Mouse (Mus musculus): ENCODE data around the gene Cog4. TPM values are rescaled to one million over a fixed set of nuclear protein-coding genes. Genes with fewer than 3 reads are reported as not detected.

Gene Cog4
- polyA plus RNA-seq, 1 experiment from 2014 or later = 56.1 TPM

Other genes with a start within 250 kb of the Cog4 start
- 25.8 and 27.1 TPM in 2 replicates for gene Vac14, start 228.0 kb upstream of the Cog4 start, polyA plus RNA-seq (2014; fragmentation: Nextera tagmentation; extraction: Ambion mirVana)
- 16.5 and 20.1 TPM in 2 replicates for gene Mtss1l, start 125.1 kb upstream of the Cog4 start, polyA plus RNA-seq (2014; fragmentation: Nextera tagmentation; extraction: Ambion mirVana)
- 2.2 and 4.2 TPM in 2 replicates for gene Il34, start 40.7 kb upstream of the Cog4 start, polyA plus RNA-seq (2014; fragmentation: Nextera tagmentation; extraction: Ambion mirVana)
- gene Sf3b3, start 187 bp downstream of the Cog4 start, polyA plus RNA-seq (2014; fragmentation: Nextera tagmentation; extraction: Ambion mirVana) = 98.5 and 111 TPM in 2 replicates
- 5.5 and 5.7 TPM in 2 replicates for gene Fuk, start 55.9 kb downstream of the Cog4 start, polyA plus RNA-seq (2014; fragmentation: Nextera tagmentation; extraction: Ambion mirVana)
- gene St3gal2, start 73.3 kb downstream of the Cog4 start, polyA plus RNA-seq (2014; fragmentation: Nextera tagmentation; extraction: Ambion mirVana) = 12.5 and 16.1 TPM in 2 replicates
- gene Ddx19a, start 151.2 kb downstream of the Cog4 start, polyA plus RNA-seq (2014; fragmentation: Nextera tagmentation; extraction: Ambion mirVana) = 15.8 and 16.7 TPM in 2 replicates
- 7.0 and 7.2 TPM in 2 replicates for gene Ddx19b, start 185.2 kb downstream of the Cog4 start, polyA plus RNA-seq (2014; fragmentation: Nextera tagmentation; extraction: Ambion mirVana)
- gene Aars, start 186.5 kb downstream of the Cog4 start, polyA plus RNA-seq (2014; fragmentation: Nextera tagmentation; extraction: Ambion mirVana) = 61.8 and 64.7 TPM in 2 replicates
- gene Exosc6, start 209.7 kb downstream of the Cog4 start, polyA plus RNA-seq (2014; fragmentation: Nextera tagmentation; extraction: Ambion mirVana) = not detected in 2 replicates
- gene Clec18a, start 245.8 kb downstream of the Cog4 start, polyA plus RNA-seq (2014; fragmentation: Nextera tagmentation; extraction: Ambion mirVana) = 0.42 and 0.61 TPM in 2 replicates
- 6.7 and 7.7 TPM in 2 replicates for gene Pdpr, start 248.0 kb downstream of the Cog4 start, polyA plus RNA-seq (2014; fragmentation: Nextera tagmentation; extraction: Ambion mirVana)